Mouse (Mus musculus) spleen, adult 2 months (tissue): ENCODE measurements around the gene Tle4.

Experiments
- CTCF ChIP-seq: fragments of 200-500 bp; IDR thresholded peaks from 2 replicates; pipeline ENCODE4 v1.5.1; 2011; ENCODE audit warnings: mild to moderate bottlenecking, inconsistent platforms; ENCODE audit not compliant: insufficient read depth, insufficient read length, insufficient replicate concordance; ENCODE audit errors: extremely low read depth
- POLR2A ChIP-seq: fragments of 200-500 bp; IDR thresholded peaks from 2 replicates; pipeline ENCODE4 v1.6.1; 2011; ENCODE audit warnings: low read depth, low read length, inconsistent platforms

DNA sequence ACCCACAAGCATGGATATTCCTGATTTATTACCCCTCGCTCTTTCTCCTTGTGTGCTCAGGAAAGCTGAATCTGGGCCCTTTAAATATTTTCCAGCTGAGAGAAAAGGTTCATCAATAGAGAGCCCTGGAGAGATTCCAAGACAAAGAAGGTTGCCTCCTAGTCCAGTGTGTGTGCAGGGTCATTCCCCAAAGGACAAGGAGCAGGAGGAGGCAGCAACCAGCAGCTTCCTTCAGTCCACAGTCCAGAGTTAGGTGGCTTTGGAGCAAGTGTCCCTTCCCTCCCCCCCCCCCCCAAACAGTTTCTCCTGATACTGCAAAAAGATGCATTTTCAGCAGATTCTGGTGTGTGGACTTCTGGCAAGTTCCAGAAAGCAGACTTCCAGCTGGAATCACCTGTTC is 3.0 kb upstream of the Tle4 start:
- TF ChIP-seq POLR2A (no peak), CTCF (no peak)
